Mouse (Mus musculus) spleen, adult 2 months (tissue): ENCODE measurements at regions not wholly inside any gene's neighbourhood (a gene's known extent, or its start where the extent isn't known, plus 50 kb on each side); places are given as distances from the start of the nearest gene placed in this dataset.

Experiments used
- CTCF ChIP-seq: fragments of 200-500 bp; IDR thresholded peaks from 2 replicates; pipeline ENCODE4 v1.5.1; 2011; ENCODE audit warnings: mild to moderate bottlenecking, inconsistent platforms; ENCODE audit not compliant: insufficient read depth, insufficient read length, insufficient replicate concordance; ENCODE audit errors: extremely low read depth
- POLR2A ChIP-seq: fragments of 200-500 bp; IDR thresholded peaks from 2 replicates; pipeline ENCODE4 v1.6.1; 2011; ENCODE audit warnings: low read depth, low read length, inconsistent platforms

- TF ChIP-seq POLR2A (no peak), CTCF (no peak)
Observed at GRCm38 (mm10) chr12:39936331-39936730, 101.5 kb downstream of the Arl4a start.
